Mouse (Mus musculus) forebrain, embryonic 12.5 days (tissue): Measurements from ENCODE around the gene Dusp18. TPM values are rescaled to one million over a fixed set of nuclear protein-coding genes. Genes with fewer than 3 reads are reported as not detected.
A peak's percentile ranks its signal among the peaks of the same experiment; 100 is the strongest.
"Not testable (repeated sequence)": the region's sequence is repeated elsewhere in the genome, so short reads cannot be mapped to it uniquely, and the experiment has no call there.

ENCODE experiments used
- ATAC-seq: fragments of 200-750 bp; cut with Nextera tagmentation; 2 replicates; pipeline ENCODE4 v1.8.0; 2017; ENCODE audit warnings: moderate TSS enrichment; ENCODE audit not compliant: low FRiP score
- H3K27ac ChIP-seq: fragments of 300-500 bp; sonication (generic); 2 replicates; pipeline ENCODE4 v1.5.1; 2016; ENCODE audit warnings: mild to moderate bottlenecking
- H3K27me3 ChIP-seq: fragments of 300-500 bp; sonication (generic); 2 replicates; pipeline ENCODE4 v1.6.1; 2016; ENCODE audit warnings: mild to moderate bottlenecking
- H3K36me3 ChIP-seq: fragments of 300-500 bp; sonication (generic); replicated peaks from 2 replicates; pipeline ENCODE4 v1.6.1; 2016; ENCODE audit warnings: mild to moderate bottlenecking
- H3K4me1 ChIP-seq: fragments of 300-500 bp; sonication (generic); 2 replicates; pipeline ENCODE4 v1.6.1; 2016
- H3K4me2 ChIP-seq: fragments of 300-500 bp; sonication (generic); 2 replicates; pipeline ENCODE4 v1.6.1; 2016; ENCODE audit warnings: mild to moderate bottlenecking, moderate library complexity
- H3K4me3 ChIP-seq: fragments of 300-500 bp; sonication (generic); replicated peaks from 2 replicates; pipeline ENCODE4 v1.5.1; 2016; ENCODE audit warnings: mild to moderate bottlenecking
- H3K9ac ChIP-seq: fragments of 300-500 bp; sonication (generic); 2 replicates; pipeline ENCODE4 v1.6.1; 2016; ENCODE audit warnings: mild to moderate bottlenecking
- H3K9me3 ChIP-seq: fragments of 300-500 bp; sonication (generic); 2 replicates; pipeline ENCODE4 v1.6.1; 2016
- WGBS: fragments of 180-500 bp; shearing (Covaris S2); methylation state at CpG from one replicate; pipeline ENCODE4 v1.1.7; 2016; 5-methylcytosine and 5-hydroxymethylcytosine counted together
- polyA plus RNA-seq: library from polyadenylated mRNA; unstranded; fragments of >200 nt; fragmentation: Nextera tagmentation; extraction: Ambion mirVana; gene quantifications from 2 replicates; pipeline ENCODE4 v1.2.1, GENCODE M21; 2016

Dusp18 gene
- polyA plus RNA-seq, 1 experiment from 2014 or later = 28.0 TPM

- ATAC-seq = no peak
- 89% methylated on average over 6 of the region's 6 CpGs for WGBS
- H3K36me3 ChIP-seq = peaks cover 20% of the 10 kb centered on the region
- peaks cover 20% of the 10 kb centered on the region; the same call in 1 of the 2 replicates for H3K4me1 ChIP-seq
- H3K27ac ChIP-seq = no peak overlapping the region
- H3K9me3 ChIP-seq = no peaks in the 10 kb centered on the region
- no peak overlapping the region for H3K4me2 ChIP-seq
- H3K27me3 ChIP-seq = no peaks in the 10 kb centered on the region
- H3K4me3 ChIP-seq = no peak overlapping the region
- H3K9ac ChIP-seq = no peak overlapping the region
Observed at GRCm38 (mm10) chr11:3900296-3900695, 5.3 kb downstream of the Dusp18 start.

DNA sequence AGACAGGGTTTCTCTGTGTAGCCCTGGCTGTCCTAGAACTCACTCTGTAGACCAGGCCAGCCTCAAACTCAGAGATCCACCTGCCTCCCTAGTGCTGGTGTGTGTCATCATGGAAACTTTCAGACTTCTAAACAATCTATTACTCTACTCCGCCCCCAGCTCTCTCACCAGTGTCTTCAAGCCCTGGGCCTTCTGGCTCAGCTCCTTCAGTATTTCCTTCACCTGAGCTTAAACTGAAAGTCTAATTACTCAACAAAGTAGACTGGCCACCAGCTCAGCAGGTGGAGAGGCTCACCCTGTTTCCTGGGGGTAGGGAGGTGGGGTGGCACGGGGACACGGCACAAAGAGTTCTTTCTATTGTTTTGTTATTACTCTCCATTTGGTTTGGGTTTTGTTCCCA lies 7.5 kb downstream of the Dusp18 start:
- no peak overlapping the region for H3K27ac ChIP-seq
- H3K9me3 ChIP-seq = no peaks in the 10 kb centered on the region
- no peaks in the 10 kb centered on the region for H3K27me3 ChIP-seq
- H3K9ac ChIP-seq = no peak overlapping the region
- no peak overlapping the region for H3K4me2 ChIP-seq
- H3K4me1 ChIP-seq = peaks cover 14% of the 10 kb centered on the region; the same call in 1 of the 2 replicates
- 80% methylated on average over 3 of the region's 3 CpGs for WGBS
- H3K4me3 ChIP-seq = no peak overlapping the region
- peaks cover 22% of the 10 kb centered on the region for H3K36me3 ChIP-seq
- ATAC-seq = no peak

DNA sequence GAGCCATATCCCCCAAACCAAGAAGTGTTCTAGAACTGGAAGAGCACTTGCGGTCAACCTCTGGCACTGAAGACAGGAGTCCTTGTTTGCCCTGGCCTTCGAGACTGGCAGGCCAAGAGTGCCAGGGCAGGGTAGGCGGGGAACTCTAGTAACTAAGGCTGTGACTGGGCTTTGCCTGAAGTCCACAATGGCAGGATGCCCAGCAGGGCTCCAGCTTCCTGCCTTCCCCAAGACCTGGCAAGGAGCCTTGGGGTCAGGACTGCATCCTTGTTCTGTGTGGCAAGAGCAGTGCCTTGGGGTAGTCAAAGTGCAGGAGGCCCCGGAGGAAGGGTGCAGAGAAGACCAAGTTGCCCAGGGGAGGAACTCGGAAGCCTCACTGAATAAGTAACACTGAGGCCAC lies 8.0 kb downstream of the Dusp18 start:
- no peaks in the 10 kb centered on the region for H3K27me3 ChIP-seq
- H3K4me2 ChIP-seq = no peak overlapping the region
- no peak overlapping the region for H3K9ac ChIP-seq
- H3K36me3 ChIP-seq = peaks cover 18% of the 10 kb centered on the region
- no peaks in the 10 kb centered on the region for H3K9me3 ChIP-seq
- no peak for ATAC-seq
- WGBS = 81% methylated on average over 5 of the region's 5 CpGs
- peaks cover 16% of the 10 kb centered on the region for H3K4me1 ChIP-seq
- H3K4me3 ChIP-seq = no peak overlapping the region
- no peak overlapping the region for H3K27ac ChIP-seq

DNA sequence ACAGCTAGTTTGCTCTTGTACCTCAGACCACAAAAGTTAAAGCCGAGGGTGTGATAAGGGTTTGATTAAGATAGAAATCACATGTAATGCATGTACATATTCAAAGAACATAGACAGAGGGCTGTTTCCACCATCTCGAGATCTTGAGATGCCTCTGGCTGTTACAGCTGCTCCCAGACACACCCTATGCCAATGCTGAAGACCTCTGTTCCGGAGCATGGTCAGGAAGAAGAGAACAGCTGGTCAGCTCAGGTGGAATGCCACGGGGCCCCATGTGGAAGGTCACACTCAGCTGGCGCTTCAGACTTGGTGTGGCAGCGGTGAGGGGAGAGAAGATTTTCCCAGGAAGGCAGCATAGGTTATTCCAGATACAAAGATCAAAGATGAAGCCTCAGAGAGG lies 9.6 kb downstream of the Dusp18 start:
- no peak overlapping the region for H3K9ac ChIP-seq
- H3K9me3 ChIP-seq = no peaks in the 10 kb centered on the region
- 90% methylated on average over 6 of the region's 6 CpGs for WGBS
- 0 out of 2 replicates have a peak, but pooled peaks cover 4% of the 10 kb centered on the region for H3K27me3 ChIP-seq
- H3K4me2 ChIP-seq = no peak overlapping the region
- no peak overlapping the region for H3K4me3 ChIP-seq
- peaks cover 17% of the 10 kb centered on the region; the same call in 1 of the 2 replicates for H3K4me1 ChIP-seq
- no peak for ATAC-seq
- peaks cover 10% of the 10 kb centered on the region; the same call in 1 of the 2 replicates for H3K36me3 ChIP-seq
- H3K27ac ChIP-seq = no peak overlapping the region

GRCm38 (mm10) chr11:3905446-3905845 lies 10.4 kb downstream of the Dusp18 start:
- Histone ChIP-seq H3K9ac (no peak overlapping the region), H3K27ac (no peak overlapping the region), H3K4me3 (no peak overlapping the region), H3K36me3 (peaks cover 10% of the 10 kb centered on the region; the same call in 1 of the 2 replicates), H3K9me3 (no peaks in the 10 kb centered on the region), H3K4me1 (peaks cover 19% of the 10 kb centered on the region), H3K4me2 (no peak overlapping the region), H3K27me3 (0 out of 2 replicates have a peak, but pooled peaks cover 7% of the 10 kb centered on the region)
- no peak for ATAC-seq
- 100% methylated on average over 1 of the region's 1 CpGs for WGBS

GRCm38 (mm10) chr11:3909236-3909635 lies 14.2 kb downstream of the Dusp18 start:
- 87% methylated on average over 4 of the region's 4 CpGs for WGBS
- H3K9ac ChIP-seq = no peak overlapping the region
- H3K9me3 ChIP-seq = no peaks in the 10 kb centered on the region
- no peak overlapping the region for H3K4me3 ChIP-seq
- peaks cover 10% of the 10 kb centered on the region; the same call in 1 of the 2 replicates for H3K36me3 ChIP-seq
- peaks cover 45% of the 10 kb centered on the region for H3K4me1 ChIP-seq
- no peak overlapping the region for H3K27ac ChIP-seq
- no peak for ATAC-seq
- no peak overlapping the region for H3K4me2 ChIP-seq
- peaks cover 26% of the 10 kb centered on the region for H3K27me3 ChIP-seq

DNA sequence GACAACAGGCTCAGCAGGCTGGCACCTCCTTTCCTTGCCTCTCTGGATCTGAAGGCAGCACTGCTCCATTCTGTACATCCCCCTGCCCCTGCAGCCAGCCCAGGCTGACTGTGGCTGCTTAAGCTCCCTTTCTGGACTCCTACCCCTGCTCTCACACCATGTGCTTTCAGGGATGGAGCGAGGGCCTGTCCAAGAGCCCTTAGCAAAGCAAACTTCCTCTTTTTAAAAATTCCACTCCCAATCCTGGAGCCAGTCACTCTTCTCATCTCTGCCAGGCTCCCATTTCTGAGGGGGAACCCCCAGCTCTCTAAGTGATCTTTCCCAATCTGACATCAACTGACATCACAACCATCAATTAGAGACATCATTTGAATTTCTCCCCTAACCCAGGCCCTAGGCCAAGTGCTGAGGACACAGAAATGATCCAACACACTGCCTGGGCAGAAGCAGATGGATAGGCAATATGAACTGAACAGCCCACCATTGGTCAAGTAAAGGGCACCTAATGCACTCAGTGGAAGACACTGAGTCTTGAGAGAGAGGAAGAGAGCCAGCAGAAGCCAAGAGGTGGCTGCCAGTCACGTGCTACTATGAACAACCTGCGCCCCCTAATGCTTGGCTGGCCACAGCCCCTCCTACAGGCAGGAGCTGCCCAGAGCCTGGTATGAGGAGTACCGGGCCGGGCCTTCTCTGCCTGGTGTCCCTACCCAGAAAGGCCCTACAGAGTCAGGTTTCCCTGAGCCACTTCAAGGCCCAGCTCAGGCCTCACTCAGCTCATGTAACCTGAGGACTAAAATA lies 15.7 kb downstream of the Dusp18 start:
- H3K36me3 ChIP-seq = peaks cover 10% of the 10 kb centered on the region; the same call in 1 of the 2 replicates
- no peak overlapping the region for H3K4me3 ChIP-seq
- no peak for ATAC-seq
- peak overlapping the region; percentile 34 for H3K4me2 ChIP-seq
- 63% methylated on average over 5 of the region's 5 CpGs for WGBS
- H3K4me1 ChIP-seq = peaks cover 47% of the 10 kb centered on the region
- H3K27ac ChIP-seq = no peak overlapping the region
- no peaks in the 10 kb centered on the region for H3K9me3 ChIP-seq
- H3K27me3 ChIP-seq = peaks cover 26% of the 10 kb centered on the region
- no peak overlapping the region for H3K9ac ChIP-seq

DNA sequence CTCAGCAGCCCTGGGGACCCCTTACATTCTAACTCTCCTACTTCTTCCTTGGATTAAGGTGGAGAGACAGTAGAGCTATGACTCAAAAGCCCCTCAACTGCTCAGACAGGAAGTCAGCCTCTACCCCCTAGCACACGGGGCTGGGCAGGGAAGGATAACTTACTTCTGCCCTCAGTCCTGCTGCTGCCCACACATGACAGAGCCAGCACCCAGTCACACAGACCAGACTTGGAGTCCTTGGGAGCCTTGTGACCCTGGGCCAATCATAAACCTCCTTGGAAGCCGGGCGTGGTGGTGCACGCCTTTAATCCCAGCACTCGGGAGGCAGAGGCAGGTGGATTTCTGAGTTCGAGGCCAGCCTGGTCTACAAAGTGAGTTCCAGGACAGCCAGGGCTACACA lies 16.4 kb downstream of the Dusp18 start:
- H3K27me3 ChIP-seq = peaks cover 26% of the 10 kb centered on the region
- not testable (repeated sequence) for H3K27ac ChIP-seq, H3K9ac ChIP-seq, H3K36me3 ChIP-seq, H3K4me3 ChIP-seq, H3K9me3 ChIP-seq, ATAC-seq
- H3K4me2 ChIP-seq = peak overlapping the region; percentile 34
- H3K4me1 ChIP-seq = peaks cover 47% of the 10 kb centered on the region
- 90% methylated on average over 6 of the region's 6 CpGs for WGBS

- peaks cover 47% of the 10 kb centered on the region for H3K4me1 ChIP-seq
- 14% methylated on average over 19 of the region's 19 CpGs for WGBS
- H3K9ac ChIP-seq = peak overlapping the region; percentile 70
- H3K36me3 ChIP-seq = peaks cover 4% of the 10 kb centered on the region; the same call in 1 of the 2 replicates
- no peaks in the 10 kb centered on the region for H3K9me3 ChIP-seq
- peak overlapping the region; percentile 93 for H3K4me2 ChIP-seq
- H3K4me3 ChIP-seq = peak overlapping the region; percentile 65
- peaks cover 26% of the 10 kb centered on the region for H3K27me3 ChIP-seq
- H3K27ac ChIP-seq = peak overlapping the region; percentile 47; the same call in 1 of the 2 replicates
- peak; percentile 12; the same call in 1 of the 2 replicates for ATAC-seq
Observed at GRCm38 (mm10) chr11:3912100-3912874, 17.2 kb downstream of the Dusp18 start.

GRCm38 (mm10) chr11:3912875-3913271 lies 17.8 kb downstream of the Dusp18 start:
- Histone ChIP-seq H3K27ac (no peak overlapping the region), H3K4me1 (peaks cover 47% of the 10 kb centered on the region), H3K27me3 (peaks cover 26% of the 10 kb centered on the region), H3K9ac (peak overlapping the region; percentile 70), H3K4me3 (peak overlapping the region; percentile 65), H3K9me3 (no peaks in the 10 kb centered on the region), H3K4me2 (peak overlapping the region; percentile 93), H3K36me3 (no peaks in the 10 kb centered on the region)
- peak; percentile 12; the same call in 1 of the 2 replicates for ATAC-seq
- under 1% methylated on average over 16 of the region's 16 CpGs for WGBS

DNA sequence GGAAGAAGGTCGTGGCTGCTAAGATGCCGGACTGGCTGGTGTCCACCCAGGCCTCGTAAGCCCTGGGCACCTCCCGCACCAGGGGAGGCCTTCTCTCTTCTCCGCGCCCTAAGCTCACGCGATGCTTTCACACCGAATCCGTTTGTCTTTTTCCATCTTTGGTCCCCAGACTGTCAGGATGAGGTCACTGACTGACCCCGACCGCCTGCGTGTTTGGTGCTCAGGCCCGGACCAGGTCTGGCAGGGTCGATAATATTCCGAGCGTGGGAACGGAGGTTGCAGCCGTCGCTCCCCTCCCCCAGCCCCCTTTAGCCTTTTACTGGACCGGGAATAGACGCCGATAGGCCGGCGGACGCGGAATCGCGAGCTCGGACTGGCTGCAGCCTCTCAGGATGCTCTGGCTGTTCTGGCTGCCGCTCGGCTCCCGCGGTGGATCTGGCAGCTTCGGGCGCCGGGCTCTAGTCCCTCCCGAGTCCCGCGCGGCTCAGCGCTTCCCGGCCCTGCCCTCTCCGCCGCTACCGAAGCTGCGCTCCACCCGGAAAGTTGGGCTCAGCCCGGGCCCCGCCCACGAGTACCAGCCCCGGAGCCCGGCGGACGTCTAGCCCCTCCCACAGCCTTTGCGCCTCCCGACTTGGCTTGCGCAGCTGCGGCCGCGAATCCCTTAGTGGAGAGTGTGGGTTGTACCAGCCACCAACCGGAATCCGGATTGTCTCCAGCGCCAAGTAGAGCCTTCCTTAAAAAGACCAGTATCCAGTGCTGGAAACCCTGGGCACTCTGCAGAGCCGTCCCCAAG lies 18.5 kb downstream of the Dusp18 start:
- peak overlapping the region; percentile 93 for H3K4me2 ChIP-seq
- H3K27me3 ChIP-seq = peaks cover 26% of the 10 kb centered on the region
- peak; percentile 89 for ATAC-seq
- no peaks in the 10 kb centered on the region for H3K36me3 ChIP-seq
- peak overlapping the region; percentile 65 for H3K4me3 ChIP-seq
- peak overlapping the region; percentile 70 for H3K9ac ChIP-seq
- H3K4me1 ChIP-seq = peaks cover 43% of the 10 kb centered on the region
- no peaks in the 10 kb centered on the region for H3K9me3 ChIP-seq
- WGBS = under 1% methylated on average over 65 of the region's 65 CpGs
- peak overlapping the region; percentile 65 for H3K27ac ChIP-seq
